Mouse (Mus musculus) stomach, embryonic 15.5 days (tissue): ENCODE data around the gene Naa25. TPM values are rescaled to one million over a fixed set of nuclear protein-coding genes. Genes with fewer than 3 reads are reported as not detected.

Source experiments
- ATAC-seq: fragments of 200-750 bp; cut with Nextera tagmentation; 2 replicates; pipeline ENCODE4 v1.8.0; 2017; ENCODE audit warnings: low read depth, moderate number of reproducible peaks, moderate TSS enrichment; ENCODE audit not compliant: insufficient read depth, low FRiP score
- H3K27ac ChIP-seq: fragments of 300-500 bp; sonication (generic); 2 replicates; pipeline ENCODE4 v1.5.1; 2015; ENCODE audit warnings: mild to moderate bottlenecking, inconsistent platforms
- H3K27me3 ChIP-seq: fragments of 300-500 bp; sonication (generic); replicated peaks from 2 replicates; pipeline ENCODE4 v1.6.1; 2015; ENCODE audit warnings: inconsistent platforms
- H3K36me3 ChIP-seq: fragments of 300-500 bp; sonication (generic); 2 replicates; pipeline ENCODE4 v1.6.1; 2015; ENCODE audit warnings: inconsistent platforms
- H3K4me1 ChIP-seq: fragments of 300-500 bp; sonication (generic); 2 replicates; pipeline ENCODE4 v1.6.1; 2015; ENCODE audit warnings: inconsistent platforms
- H3K4me2 ChIP-seq: fragments of 300-500 bp; sonication (generic); 2 replicates; pipeline ENCODE4 v1.6.1; 2015; ENCODE audit warnings: mild to moderate bottlenecking, inconsistent platforms
- H3K4me3 ChIP-seq: fragments of 300-500 bp; sonication (generic); replicated peaks from 2 replicates; pipeline ENCODE4 v1.5.1; 2015; ENCODE audit warnings: inconsistent platforms
- H3K9ac ChIP-seq: fragments of 300-500 bp; sonication (generic); 2 replicates; pipeline ENCODE4 v1.6.1; 2015; ENCODE audit warnings: inconsistent platforms
- H3K9me3 ChIP-seq: fragments of 300-500 bp; sonication (generic); 2 replicates; pipeline ENCODE4 v1.6.1; 2016; ENCODE audit warnings: inconsistent platforms
- WGBS: fragments of 180-500 bp; shearing (Covaris S2); methylation state at CpG from one replicate; pipeline ENCODE4 v1.1.7; 2015; 5-methylcytosine and 5-hydroxymethylcytosine counted together
- polyA plus RNA-seq: library from polyadenylated mRNA; unstranded; fragments of >200 nt; fragmentation: Nextera tagmentation; extraction: Ambion mirVana; gene quantifications from 2 replicates; pipeline ENCODE4 v1.2.1, GENCODE M21; 2015

Naa25 gene
- polyA plus RNA-seq, 1 experiment from 2014 or later, result 40.2 TPM

DNA sequence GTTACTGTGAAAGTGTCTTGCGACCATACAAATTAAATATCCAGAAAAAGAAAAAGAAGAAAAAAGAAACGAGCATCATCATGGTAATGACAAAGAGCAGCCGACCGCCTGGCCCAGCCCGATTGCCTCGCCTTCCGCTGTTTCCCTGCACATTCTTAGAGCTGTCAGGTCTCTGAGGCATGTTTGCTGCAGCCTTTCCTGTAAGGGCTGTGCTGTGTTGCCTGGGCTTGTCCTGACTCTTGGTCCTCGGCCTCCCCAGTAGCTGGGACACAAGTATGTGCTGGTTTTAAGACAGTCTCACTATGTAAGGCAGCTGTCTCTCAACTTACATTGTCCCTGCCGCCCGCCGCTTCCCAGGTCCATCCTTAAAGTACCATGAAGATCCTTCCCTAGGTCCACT, 41.0 kb downstream of the Naa25 start:
- Histone ChIP-seq H3K4me1 (no peaks in the 10 kb centered on the region), H3K4me3 (no peak overlapping the region), H3K9me3 (no peaks in the 10 kb centered on the region), H3K27me3 (no peaks in the 10 kb centered on the region), H3K4me2 (no peak overlapping the region), H3K9ac (no peak overlapping the region), H3K27ac (no peak overlapping the region), H3K36me3 (peaks cover 65% of the 10 kb centered on the region)
- WGBS, result 88% methylated on average over 11 of the region's 11 CpGs
- no peak for ATAC-seq

DNA sequence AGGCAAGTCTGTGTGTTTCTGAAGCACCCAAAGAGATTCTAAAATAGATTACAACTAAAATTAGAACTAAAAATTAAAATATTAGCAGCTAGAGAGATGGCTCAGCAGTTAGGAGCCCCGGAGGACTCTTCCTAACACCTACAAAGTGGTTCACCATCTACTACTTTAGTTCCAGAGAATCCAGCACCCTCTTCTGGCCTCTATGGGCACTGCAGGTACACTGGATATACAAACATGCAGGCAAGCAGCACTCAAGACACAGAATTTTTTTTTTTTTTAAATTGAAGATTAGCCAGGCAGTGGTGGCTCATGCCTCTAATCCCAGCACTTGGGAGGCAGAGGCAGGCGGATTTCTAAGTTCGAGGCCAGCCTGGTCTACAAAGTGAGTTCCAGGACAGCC, 45.8 kb downstream of the Naa25 start:
- Histone ChIP-seq H3K4me2 (no peak overlapping the region), H3K27me3 (no peaks in the 10 kb centered on the region), H3K9ac (no peak overlapping the region), H3K36me3 (peaks cover 71% of the 10 kb centered on the region), H3K4me1 (no peaks in the 10 kb centered on the region), H3K27ac (no peak overlapping the region), H3K4me3 (no peak overlapping the region), H3K9me3 (no peaks in the 10 kb centered on the region)
- no peak for ATAC-seq
- WGBS, result 92% methylated on average over 3 of the region's 3 CpGs

DNA sequence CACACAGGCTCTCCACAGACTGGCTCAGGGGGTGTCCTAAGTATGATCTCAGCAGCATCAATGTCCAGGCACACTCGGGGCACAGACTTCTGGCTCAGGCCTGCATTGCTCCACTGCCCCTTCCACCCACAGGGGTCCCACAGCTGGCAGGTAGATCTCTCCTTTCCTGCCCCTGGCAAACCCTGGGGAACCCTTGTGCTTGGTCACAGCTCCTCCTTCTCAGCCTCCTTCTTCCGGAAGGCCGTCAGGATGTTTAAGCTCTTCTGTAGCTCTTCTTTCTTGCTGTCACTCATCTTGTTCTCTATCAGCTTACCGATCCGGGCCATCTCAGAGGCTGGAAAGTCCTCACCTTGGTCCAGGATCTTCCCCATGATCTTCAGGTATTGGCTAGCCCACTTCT, 47.1 kb downstream of the Naa25 start:
- no peaks in the 10 kb centered on the region for H3K4me1 ChIP-seq
- H3K36me3 ChIP-seq, result peaks cover 65% of the 10 kb centered on the region
- H3K9ac ChIP-seq, result no peak overlapping the region
- no peak overlapping the region for H3K4me3 ChIP-seq
- H3K27ac ChIP-seq, result no peak overlapping the region
- no peak overlapping the region for H3K4me2 ChIP-seq
- no peaks in the 10 kb centered on the region for H3K9me3 ChIP-seq
- no peaks in the 10 kb centered on the region for H3K27me3 ChIP-seq
- ATAC-seq, result no peak
- 89% methylated on average over 5 of the region's 5 CpGs for WGBS

DNA sequence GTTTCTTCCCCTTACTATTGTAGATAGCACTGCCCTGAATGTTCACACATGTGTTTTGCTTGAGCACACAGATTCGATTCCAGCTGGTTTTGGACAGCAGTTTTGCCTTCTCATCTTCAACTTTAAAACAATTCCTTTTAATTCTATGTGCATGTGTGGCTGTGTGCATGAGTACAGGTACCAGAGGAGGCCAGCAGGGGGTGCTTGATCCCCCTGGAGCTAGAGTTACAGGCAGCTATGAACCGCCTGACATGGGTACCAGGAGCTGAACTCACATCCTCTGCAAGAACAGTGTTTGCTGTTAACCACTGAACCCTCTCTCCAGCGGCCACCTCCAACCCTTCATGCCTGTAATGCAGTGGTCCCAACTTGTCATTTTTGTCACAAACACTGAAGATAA, 50.7 kb downstream of the Naa25 start:
- Histone ChIP-seq H3K9ac (no peak overlapping the region), H3K4me1 (peaks cover 11% of the 10 kb centered on the region), H3K4me3 (no peak overlapping the region), H3K36me3 (peaks cover 50% of the 10 kb centered on the region), H3K9me3 (no peaks in the 10 kb centered on the region), H3K27me3 (no peaks in the 10 kb centered on the region), H3K4me2 (no peak overlapping the region), H3K27ac (no peak overlapping the region)
- no peak for ATAC-seq
- 92% methylated on average over 3 of the region's 3 CpGs for WGBS

DNA sequence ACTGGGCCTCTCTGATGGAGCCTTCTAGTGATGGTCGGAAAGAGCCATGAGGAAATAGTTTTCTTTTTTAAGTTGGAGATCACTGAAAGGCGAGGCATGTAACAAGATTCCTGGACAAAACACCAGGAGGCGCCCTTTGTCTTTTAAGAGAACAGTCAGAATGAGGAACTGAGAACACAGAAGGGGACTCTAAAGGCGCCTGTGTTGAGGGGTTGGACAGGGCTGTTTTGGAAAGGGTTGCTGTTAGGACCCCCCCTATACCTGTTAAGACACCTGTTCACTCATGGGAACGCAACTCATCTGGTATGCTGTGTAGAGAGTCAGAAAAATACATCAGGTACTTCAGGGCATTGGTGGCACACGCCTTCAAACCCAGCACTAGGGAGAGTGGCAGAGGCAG, 52.2 kb downstream of the Naa25 start:
- ATAC-seq, result no peak

DNA sequence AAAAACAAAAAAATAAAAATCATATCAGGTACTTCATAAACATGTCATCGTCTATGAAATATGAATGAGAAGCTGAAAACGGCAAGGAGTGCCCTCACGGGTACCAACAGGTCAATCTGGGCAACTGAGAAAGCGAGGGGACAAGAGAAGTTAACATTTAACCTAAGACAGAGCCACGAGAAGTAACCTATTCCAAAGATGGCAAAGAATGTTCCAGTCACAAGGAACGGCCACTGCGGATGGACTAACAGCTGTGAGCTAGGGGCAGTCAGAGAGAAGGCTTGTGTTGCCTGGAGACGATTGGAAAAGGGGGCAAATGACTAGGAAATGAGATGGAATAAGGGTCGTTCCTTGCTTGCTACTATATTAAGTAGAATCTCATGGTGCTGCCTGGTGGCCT, 52.7 kb downstream of the Naa25 start:
- no peak for ATAC-seq
- peaks cover 26% of the 10 kb centered on the region for H3K4me1 ChIP-seq
- H3K4me2 ChIP-seq, result peak overlapping the region; percentile 21; the same call in 1 of the 2 replicates
- peaks cover 30% of the 10 kb centered on the region for H3K36me3 ChIP-seq
- no peaks in the 10 kb centered on the region for H3K27me3 ChIP-seq
- H3K27ac ChIP-seq, result no peak overlapping the region
- H3K9ac ChIP-seq, result no peak overlapping the region
- WGBS, result 74% methylated on average over 9 of the region's 9 CpGs
- 0 out of 2 replicates have a peak overlapping the region, but pooled peaks have one; percentile 3 for H3K4me3 ChIP-seq
- H3K9me3 ChIP-seq, result no peaks in the 10 kb centered on the region

More for the DNA sequence above, 52.2 kb downstream of the Naa25 start:
- no peak overlapping the region for H3K9ac ChIP-seq
- no peak overlapping the region for H3K27ac ChIP-seq
- H3K9me3 ChIP-seq, result no peaks in the 10 kb centered on the region
- no peak overlapping the region for H3K4me2 ChIP-seq
- peaks cover 26% of the 10 kb centered on the region for H3K4me1 ChIP-seq
- whole genome bisulfite sequencing, result 64% methylated on average over 6 of the region's 6 CpGs
- no peaks in the 10 kb centered on the region for H3K27me3 ChIP-seq
- no peak overlapping the region for H3K4me3 ChIP-seq
- H3K36me3 ChIP-seq, result peaks cover 35% of the 10 kb centered on the region

DNA sequence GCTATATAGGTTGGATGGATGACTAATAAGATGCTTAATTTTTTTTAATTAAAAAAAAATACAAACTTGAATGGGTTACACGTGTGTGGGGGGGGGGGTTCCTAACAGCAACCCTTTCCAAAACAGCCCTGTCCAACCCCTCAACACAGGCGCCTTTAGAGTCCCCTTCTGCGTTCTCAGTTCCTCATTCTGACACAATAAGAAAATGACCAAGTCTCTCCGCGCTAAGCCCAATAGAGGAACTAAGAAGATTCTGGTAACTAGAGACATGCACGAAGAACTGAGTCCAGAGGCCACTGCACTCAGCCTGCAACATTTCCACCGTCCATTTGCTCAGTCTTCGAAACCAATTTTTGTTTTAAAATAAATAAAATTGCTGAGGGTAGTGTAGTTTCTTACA, 53.5 kb downstream of the Naa25 start:
- H3K4me2 ChIP-seq, result peak overlapping the region; percentile 90
- peak overlapping the region; percentile 95; the same call in 1 of the 2 replicates for H3K9ac ChIP-seq
- no peak for ATAC-seq
- H3K4me3 ChIP-seq, result peak overlapping the region; percentile 97
- H3K4me1 ChIP-seq, result peaks cover 26% of the 10 kb centered on the region
- peak overlapping the region; percentile 96 for H3K27ac ChIP-seq
- no peaks in the 10 kb centered on the region for H3K27me3 ChIP-seq
- H3K36me3 ChIP-seq, result peaks cover 24% of the 10 kb centered on the region
- H3K9me3 ChIP-seq, result no peaks in the 10 kb centered on the region
- WGBS, result 16% methylated on average over 8 of the region's 8 CpGs

DNA sequence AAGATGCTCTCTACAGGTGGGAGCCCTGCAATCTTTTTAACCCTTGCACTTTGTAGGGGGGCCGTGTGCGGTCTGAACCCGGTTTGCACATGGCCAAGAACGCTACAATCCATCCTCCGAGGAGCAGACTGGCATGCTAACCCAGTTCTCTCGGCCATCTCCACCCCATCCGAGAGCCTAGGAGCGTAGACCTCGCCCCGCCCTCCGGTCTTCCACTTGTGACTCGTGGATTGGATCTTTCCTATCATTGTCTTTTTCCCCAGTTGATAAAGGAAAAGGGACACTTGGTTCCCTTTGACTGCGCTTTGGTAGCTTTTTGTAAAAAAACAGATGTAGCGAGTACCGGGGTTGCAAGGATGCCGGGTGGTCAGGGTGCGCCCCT, 53.9 kb downstream of the Naa25 start, which contains the start of gene Tmem116:
Tmem116 (plus strand) TSS at position 250 of the 382 bp plus-strand sequence.
- Histone ChIP-seq H3K36me3 (peaks cover 20% of the 10 kb centered on the region), H3K27ac (peak within 1 kb of the TSS; percentile 96), H3K9me3 (no peaks in the 10 kb centered on the region), H3K4me1 (peaks cover 26% of the 10 kb centered on the region), H3K4me2 (peak within 1 kb of the TSS; percentile 90), H3K4me3 (peak within 1 kb of the TSS; percentile 97), H3K27me3 (no peaks in the 10 kb centered on the region), H3K9ac (peak within 1 kb of the TSS; percentile 96)
- no peak for ATAC-seq
- under 1% methylated on average over 17 of the region's 17 CpGs for WGBS

DNA sequence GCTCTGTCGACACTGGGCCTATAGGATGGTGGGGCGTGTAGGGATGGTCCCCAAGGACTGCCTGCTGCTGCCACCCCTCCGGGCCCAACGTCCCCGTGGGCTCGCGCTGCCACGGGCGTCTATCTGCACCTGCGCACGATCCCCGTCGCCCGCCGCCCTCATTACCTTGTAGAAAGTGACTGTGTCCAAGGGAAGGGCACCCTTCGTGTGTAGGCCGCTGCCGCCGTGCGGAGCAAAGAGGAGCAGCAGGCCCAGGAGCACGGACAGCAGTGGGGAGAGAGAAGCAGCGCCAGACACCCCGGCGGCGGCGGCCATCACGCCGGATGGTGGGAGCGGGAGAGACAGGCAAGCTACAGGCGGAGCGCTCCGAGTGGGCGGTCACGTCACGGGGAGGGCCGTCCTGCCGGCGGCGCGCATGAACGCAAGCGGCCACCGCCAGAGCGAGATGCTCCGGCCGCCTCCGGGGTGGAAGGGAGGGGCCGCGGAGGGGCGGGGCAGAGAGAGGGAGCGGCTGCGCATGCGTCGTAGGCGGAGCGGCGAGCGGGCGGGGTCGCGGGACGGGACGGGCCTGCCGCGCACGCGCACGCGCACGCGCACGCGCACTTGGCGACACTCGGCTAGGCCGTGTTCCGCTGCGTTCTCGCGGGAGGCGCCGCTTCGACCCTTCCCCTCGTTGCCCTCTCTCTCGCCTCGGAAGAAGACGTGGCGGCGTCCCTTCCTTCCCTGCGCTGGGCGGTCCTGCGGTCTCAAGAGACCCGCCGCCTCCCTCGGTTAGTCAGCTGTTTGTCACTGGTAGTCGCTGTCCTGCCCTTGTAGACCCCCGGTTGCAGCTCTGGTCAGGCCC, 54.5 kb downstream of the Naa25 start, which contains the start of gene Erp29:
Erp29 (minus strand) TSS at position 481 of the 844 bp plus-strand sequence.
- Histone ChIP-seq H3K4me1 (peaks cover 26% of the 10 kb centered on the region), H3K9me3 (no peaks in the 10 kb centered on the region), H3K4me3 (peak within 1 kb of the TSS; percentile 97), H3K36me3 (peaks cover 14% of the 10 kb centered on the region), H3K9ac (peak within 1 kb of the TSS; percentile 96), H3K27me3 (no peaks in the 10 kb centered on the region), H3K4me2 (peak within 1 kb of the TSS; percentile 90), H3K27ac (peak within 1 kb of the TSS; percentile 96)
- peak; percentile 94 for ATAC-seq
- WGBS, result under 1% methylated on average over 87 of the region's 97 CpGs

DNA sequence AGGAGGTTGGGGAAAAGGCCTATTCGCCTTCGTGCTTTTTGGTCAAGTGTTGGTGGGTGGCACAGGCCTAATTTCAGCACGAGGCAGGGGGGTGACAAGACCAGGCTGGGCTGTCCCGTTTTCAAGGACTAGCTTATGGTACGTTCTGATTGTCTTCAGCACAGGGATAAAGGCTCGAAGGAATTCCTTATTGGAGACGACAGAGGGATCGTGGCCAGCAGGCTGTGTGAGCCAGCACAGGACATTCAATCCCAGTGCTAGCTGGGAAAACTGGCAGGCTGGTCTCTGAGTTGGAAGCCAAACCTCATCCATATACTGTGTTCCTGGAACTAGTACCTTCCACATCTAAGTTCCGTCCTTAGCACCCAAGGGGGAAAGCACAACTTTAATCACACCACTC, 55.2 kb downstream of the Naa25 start:
- peaks cover 26% of the 10 kb centered on the region for H3K4me1 ChIP-seq
- H3K9ac ChIP-seq, result peak overlapping the region; percentile 96
- peak overlapping the region; percentile 96 for H3K27ac ChIP-seq
- no peak for ATAC-seq
- peak overlapping the region; percentile 81 for H3K4me2 ChIP-seq
- 5% methylated on average over 9 of the region's 9 CpGs for WGBS
- peaks cover 11% of the 10 kb centered on the region; the same call in 1 of the 2 replicates for H3K36me3 ChIP-seq
- H3K27me3 ChIP-seq, result no peaks in the 10 kb centered on the region
- H3K4me3 ChIP-seq, result peak overlapping the region; percentile 97
- no peaks in the 10 kb centered on the region for H3K9me3 ChIP-seq

DNA sequence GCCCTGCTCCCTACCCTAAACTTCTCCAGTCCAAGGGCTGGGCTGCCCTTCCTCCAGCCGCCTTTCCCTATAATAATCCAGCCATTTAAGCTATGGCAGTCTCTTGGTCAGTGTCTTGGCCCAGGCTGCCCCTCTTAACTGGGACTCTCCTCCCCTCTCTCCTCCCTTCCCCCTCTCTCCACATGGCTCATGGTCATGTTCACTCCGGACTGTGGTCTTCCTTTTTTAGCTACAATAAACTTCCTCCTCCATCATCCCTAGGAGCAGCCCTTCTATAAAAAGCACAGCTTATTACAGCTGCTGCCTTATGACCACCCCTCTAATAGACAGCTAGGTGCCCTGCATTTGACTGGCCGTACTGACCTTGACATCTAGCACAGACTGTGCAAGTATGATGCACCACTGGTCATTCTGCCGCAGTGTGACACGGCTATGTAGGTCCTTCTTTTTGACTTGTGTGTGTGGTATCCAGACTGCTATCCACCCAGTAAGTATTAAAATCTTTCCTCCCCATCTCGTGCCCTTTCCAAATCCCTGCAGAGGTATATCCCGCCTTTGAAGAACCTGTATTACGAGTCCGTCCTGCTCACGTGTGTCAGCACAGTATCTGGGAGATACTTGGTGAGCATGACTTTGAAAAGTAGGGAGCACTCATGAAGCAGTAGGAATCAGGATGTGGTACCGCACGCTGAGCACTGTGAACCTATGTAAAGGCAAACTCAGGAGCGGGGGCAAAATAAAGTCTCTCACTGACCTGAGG, 56.2 kb downstream of the Naa25 start:
- 73% methylated on average over 13 of the region's 13 CpGs for WGBS
- Histone ChIP-seq H3K36me3 (0 out of 2 replicates have a peak, but pooled peaks cover 5% of the 10 kb centered on the region), H3K27ac (peak overlapping the region; percentile 96), H3K9ac (no peak overlapping the region), H3K27me3 (no peaks in the 10 kb centered on the region), H3K4me2 (peak overlapping the region; percentile 81; the same call in 1 of the 2 replicates), H3K4me3 (no peak overlapping the region), H3K9me3 (no peaks in the 10 kb centered on the region), H3K4me1 (peaks cover 26% of the 10 kb centered on the region)
- no peak for ATAC-seq

DNA sequence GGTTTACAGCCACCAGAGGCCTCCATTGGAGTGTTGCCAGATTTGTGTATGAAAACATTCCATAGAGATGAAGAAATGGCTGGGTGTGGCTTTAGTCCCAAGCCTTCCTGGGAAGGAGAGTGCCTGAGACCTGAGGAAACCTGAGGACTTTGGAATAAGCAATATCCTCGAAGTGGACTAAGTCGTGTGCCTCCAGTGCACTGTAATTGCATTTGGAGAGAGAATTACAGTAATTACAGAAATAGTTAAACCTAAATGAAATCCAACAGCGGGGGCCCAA, 56.7 kb downstream of the Naa25 start:
- Histone ChIP-seq H3K9ac (no peak overlapping the region), H3K4me1 (peaks cover 26% of the 10 kb centered on the region), H3K9me3 (no peaks in the 10 kb centered on the region), H3K36me3 (no peaks in the 10 kb centered on the region), H3K4me3 (no peak overlapping the region), H3K27ac (peak overlapping the region; percentile 96), H3K27me3 (no peaks in the 10 kb centered on the region), H3K4me2 (no peak overlapping the region)
- no peak for ATAC-seq
- WGBS, result 67% methylated on average over 3 of the region's 3 CpGs
